Mouse (Mus musculus): ENCODE results near the gene Ogfrl1. TPM values are rescaled to one million over a fixed set of nuclear protein-coding genes. Genes with fewer than 3 reads are reported as not detected.

Ogfrl1 gene
- 12.9 and 13.8 TPM in 2 replicates for polyA plus RNA-seq (2014; fragmentation: Nextera tagmentation; extraction: Ambion mirVana)

GRCm38 (mm10) chr1:23397623-23398022 lies at the start of gene Ogfrl1:
Gene Ogfrl1 (minus strand): TSS chr1:23397772.
- Histone ChIP-seq H3K36me3 (ENCODE audit: control insufficient read depth, insufficient read depth, low read length) (no peaks in the 10 kb centered on the region), H3K27ac (replicated peaks; ENCODE audit: low read depth, low read length) (no peak within 1 kb of the TSS)
- 82% methylated on average over 4 of the region's 4 CpGs for WGBS

GRCm38 (mm10) chr1:23445736-23446424 lies 48.3 kb upstream of the Ogfrl1 start:
- no peaks in the 10 kb centered on the region for H3K9me3 ChIP-seq (ENCODE audit: control insufficient read depth, low read length)
- H3K4me2 ChIP-seq (ENCODE audit: low read depth, low read length) = no peak overlapping the region
- H3K4me3 ChIP-seq (ENCODE audit: low read depth, low read length) = no peak overlapping the region
- DNase-seq (ENCODE audit: low spot score) = no peak
- no peaks in the 10 kb centered on the region for H3K36me3 ChIP-seq (ENCODE audit: control insufficient read depth, insufficient read depth, low read length)
- no peaks in the 10 kb centered on the region for H3K27me3 ChIP-seq (replicated peaks; ENCODE audit: control insufficient read depth, insufficient read depth, low read length)
- no peaks in the 10 kb centered on the region for H3K4me1 ChIP-seq (ENCODE audit: control insufficient read depth, insufficient read depth, low read length)
- WGBS = 83% methylated on average over 5 of the region's 5 CpGs
- ATAC-seq (ENCODE audit: low read depth) = no peak
- H3K27ac ChIP-seq (replicated peaks; ENCODE audit: low read depth, low read length) = no peak overlapping the region
- H3K9ac ChIP-seq (ENCODE audit: low read depth, low read length) = no peak overlapping the region

More at GRCm38 (mm10) chr1:23397623-23398022, at the start of gene Ogfrl1:
- Histone ChIP-seq H3K4me2 (ENCODE audit: low read depth, low read length) (no peak within 1 kb of the TSS), H3K4me1 (ENCODE audit: control insufficient read depth, insufficient read depth, low read length) (no peaks in the 10 kb centered on the region), H3K27me3 (replicated peaks; ENCODE audit: control insufficient read depth, insufficient read depth, low read length) (no peaks in the 10 kb centered on the region), H3K4me3 (ENCODE audit: low read depth, low read length) (no peak within 1 kb of the TSS), H3K9me3 (ENCODE audit: control insufficient read depth, low read length) (no peaks in the 10 kb centered on the region), H3K9ac (ENCODE audit: low read depth, low read length) (no peak within 1 kb of the TSS)
- ATAC-seq (ENCODE audit: low read depth) = no peak
- DNase-seq (ENCODE audit: low spot score) = no peak

GRCm38 (mm10) chr1:23433612-23434011 lies 36.0 kb upstream of the Ogfrl1 start:
- Histone ChIP-seq H3K9ac (ENCODE audit: low read depth, low read length) (no peak overlapping the region), H3K27me3 (replicated peaks; ENCODE audit: control insufficient read depth, insufficient read depth, low read length) (no peaks in the 10 kb centered on the region), H3K4me2 (ENCODE audit: low read depth, low read length) (no peak overlapping the region), H3K4me1 (ENCODE audit: control insufficient read depth, insufficient read depth, low read length) (no peaks in the 10 kb centered on the region), H3K27ac (replicated peaks; ENCODE audit: low read depth, low read length) (no peak overlapping the region), H3K36me3 (ENCODE audit: control insufficient read depth, insufficient read depth, low read length) (no peaks in the 10 kb centered on the region), H3K9me3 (ENCODE audit: control insufficient read depth, low read length) (no peaks in the 10 kb centered on the region), H3K4me3 (ENCODE audit: low read depth, low read length) (no peak overlapping the region)
- WGBS = 73% methylated on average over 3 of the region's 3 CpGs
- DNase-seq (ENCODE audit: low spot score) (no peak), ATAC-seq (ENCODE audit: low read depth) (no peak)

GRCm38 (mm10) chr1:23426447-23426846 lies 28.9 kb upstream of the Ogfrl1 start:
- Histone ChIP-seq H3K4me1 (ENCODE audit: control insufficient read depth, insufficient read depth, low read length) (no peaks in the 10 kb centered on the region), H3K36me3 (ENCODE audit: control insufficient read depth, insufficient read depth, low read length) (no peaks in the 10 kb centered on the region), H3K9ac (ENCODE audit: low read depth, low read length) (no peak overlapping the region), H3K27me3 (replicated peaks; ENCODE audit: control insufficient read depth, insufficient read depth, low read length) (no peaks in the 10 kb centered on the region), H3K4me2 (ENCODE audit: low read depth, low read length) (no peak overlapping the region), H3K4me3 (ENCODE audit: low read depth, low read length) (no peak overlapping the region), H3K9me3 (ENCODE audit: control insufficient read depth, low read length) (no peaks in the 10 kb centered on the region), H3K27ac (replicated peaks; ENCODE audit: low read depth, low read length) (no peak overlapping the region)
- 74% methylated on average over 2 of the region's 2 CpGs for WGBS
- DNase-seq (ENCODE audit: low spot score) (no peak), ATAC-seq (ENCODE audit: low read depth) (no peak)

DNA sequence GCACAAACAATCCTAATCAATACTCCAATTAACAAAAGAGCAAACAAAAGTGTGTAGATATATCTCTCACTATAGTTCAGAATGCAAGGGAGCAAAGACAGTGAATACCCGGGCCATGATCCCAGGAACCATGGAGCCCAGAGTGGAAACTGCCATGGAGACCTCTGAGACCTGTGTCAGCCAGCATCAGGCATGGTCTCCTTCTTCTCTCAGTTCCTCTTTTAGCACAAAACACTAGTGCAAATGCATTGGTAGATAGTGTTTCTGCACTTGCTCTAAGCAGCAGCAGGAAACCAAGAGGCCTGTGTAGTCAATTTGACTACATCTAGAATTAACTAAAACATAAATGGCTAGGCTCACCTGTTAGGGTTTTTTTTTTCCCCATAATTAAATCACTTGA lies 21.4 kb upstream of the Ogfrl1 start:
- Histone ChIP-seq H3K9me3 (ENCODE audit: control insufficient read depth, low read length) (no peaks in the 10 kb centered on the region), H3K4me1 (ENCODE audit: control insufficient read depth, insufficient read depth, low read length) (no peaks in the 10 kb centered on the region), H3K9ac (ENCODE audit: low read depth, low read length) (no peak overlapping the region), H3K4me3 (ENCODE audit: low read depth, low read length) (no peak overlapping the region), H3K4me2 (ENCODE audit: low read depth, low read length) (no peak overlapping the region), H3K27me3 (replicated peaks; ENCODE audit: control insufficient read depth, insufficient read depth, low read length) (no peaks in the 10 kb centered on the region), H3K27ac (replicated peaks; ENCODE audit: low read depth, low read length) (no peak overlapping the region), H3K36me3 (ENCODE audit: control insufficient read depth, insufficient read depth, low read length) (no peaks in the 10 kb centered on the region)
- ATAC-seq (ENCODE audit: low read depth) (no peak), DNase-seq (ENCODE audit: low spot score) (no peak)
- WGBS = 88% methylated on average over 1 of the region's 1 CpGs

DNA sequence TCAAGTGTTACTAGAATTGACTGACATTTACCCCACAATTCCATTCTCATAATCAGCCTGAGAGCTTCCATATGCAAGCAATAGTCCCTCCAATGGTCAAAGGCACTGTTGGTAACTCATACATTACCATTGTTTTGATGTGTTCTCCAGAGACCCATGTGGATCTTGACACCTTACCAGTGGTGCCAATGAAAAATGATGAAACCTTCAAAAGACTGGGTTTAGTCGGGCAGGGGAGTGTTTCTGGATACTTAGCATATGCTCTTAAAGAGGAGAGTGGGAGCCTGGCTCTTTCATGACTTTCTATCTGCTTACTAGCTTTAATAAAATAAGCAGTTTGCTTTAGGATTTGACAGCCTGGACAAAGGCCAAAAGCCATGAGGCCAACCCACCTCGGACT lies 20.5 kb upstream of the Ogfrl1 start:
- ATAC-seq (ENCODE audit: low read depth) (no peak), DNase-seq (ENCODE audit: low spot score) (no peak)
- H3K9ac ChIP-seq (ENCODE audit: low read depth, low read length) = no peak overlapping the region
- no peaks in the 10 kb centered on the region for H3K4me1 ChIP-seq (ENCODE audit: control insufficient read depth, insufficient read depth, low read length)
- H3K9me3 ChIP-seq (ENCODE audit: control insufficient read depth, low read length) = no peaks in the 10 kb centered on the region
- H3K4me2 ChIP-seq (ENCODE audit: low read depth, low read length) = no peak overlapping the region
- WGBS = 67% methylated on average over 2 of the region's 2 CpGs
- no peak overlapping the region for H3K27ac ChIP-seq (replicated peaks; ENCODE audit: low read depth, low read length)
- H3K36me3 ChIP-seq (ENCODE audit: control insufficient read depth, insufficient read depth, low read length) = no peaks in the 10 kb centered on the region
- no peaks in the 10 kb centered on the region for H3K27me3 ChIP-seq (replicated peaks; ENCODE audit: control insufficient read depth, insufficient read depth, low read length)
- H3K4me3 ChIP-seq (ENCODE audit: low read depth, low read length) = no peak overlapping the region

DNA sequence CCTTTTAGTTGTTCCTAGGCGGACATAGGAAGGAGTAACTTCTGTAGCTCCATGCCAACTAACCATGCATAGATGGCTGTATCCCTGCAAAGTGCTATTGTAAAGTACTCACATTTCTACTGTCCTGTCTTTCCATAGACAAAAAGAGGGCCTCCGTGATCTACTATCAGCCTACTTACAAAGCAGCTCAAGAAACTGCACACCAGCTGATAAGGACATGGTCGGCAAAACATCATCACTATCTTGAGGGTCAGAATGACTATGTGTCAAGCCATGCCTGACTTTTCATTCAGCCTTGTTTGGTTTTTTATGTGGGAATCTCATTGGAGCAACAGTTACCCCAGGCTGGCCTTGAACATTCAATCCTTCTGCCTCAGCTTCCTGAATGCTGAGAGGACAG lies 20.0 kb upstream of the Ogfrl1 start:
- Histone ChIP-seq H3K4me1 (ENCODE audit: control insufficient read depth, insufficient read depth, low read length) (no peaks in the 10 kb centered on the region), H3K9me3 (ENCODE audit: control insufficient read depth, low read length) (no peaks in the 10 kb centered on the region), H3K4me2 (ENCODE audit: low read depth, low read length) (no peak overlapping the region), H3K36me3 (ENCODE audit: control insufficient read depth, insufficient read depth, low read length) (no peaks in the 10 kb centered on the region), H3K9ac (ENCODE audit: low read depth, low read length) (no peak overlapping the region), H3K4me3 (ENCODE audit: low read depth, low read length) (no peak overlapping the region), H3K27me3 (replicated peaks; ENCODE audit: control insufficient read depth, insufficient read depth, low read length) (no peaks in the 10 kb centered on the region), H3K27ac (replicated peaks; ENCODE audit: low read depth, low read length) (no peak overlapping the region)
- ATAC-seq (ENCODE audit: low read depth) (no peak), DNase-seq (ENCODE audit: low spot score) (no peak)
- WGBS = 95% methylated on average over 3 of the region's 3 CpGs

GRCm38 (mm10) chr1:23411533-23411932 lies 14.0 kb upstream of the Ogfrl1 start:
- WGBS = 89% methylated on average over 5 of the region's 5 CpGs
- Histone ChIP-seq H3K27me3 (replicated peaks; ENCODE audit: control insufficient read depth, insufficient read depth, low read length) (no peaks in the 10 kb centered on the region), H3K27ac (replicated peaks; ENCODE audit: low read depth, low read length) (no peak overlapping the region), H3K36me3 (ENCODE audit: control insufficient read depth, insufficient read depth, low read length) (no peaks in the 10 kb centered on the region), H3K9ac (ENCODE audit: low read depth, low read length) (no peak overlapping the region), H3K9me3 (ENCODE audit: control insufficient read depth, low read length) (no peaks in the 10 kb centered on the region), H3K4me1 (ENCODE audit: control insufficient read depth, insufficient read depth, low read length) (no peaks in the 10 kb centered on the region), H3K4me3 (ENCODE audit: low read depth, low read length) (no peak overlapping the region), H3K4me2 (ENCODE audit: low read depth, low read length) (no peak overlapping the region)
- no peak for ATAC-seq (ENCODE audit: low read depth)
- DNase-seq (ENCODE audit: low spot score) = no peak

DNA sequence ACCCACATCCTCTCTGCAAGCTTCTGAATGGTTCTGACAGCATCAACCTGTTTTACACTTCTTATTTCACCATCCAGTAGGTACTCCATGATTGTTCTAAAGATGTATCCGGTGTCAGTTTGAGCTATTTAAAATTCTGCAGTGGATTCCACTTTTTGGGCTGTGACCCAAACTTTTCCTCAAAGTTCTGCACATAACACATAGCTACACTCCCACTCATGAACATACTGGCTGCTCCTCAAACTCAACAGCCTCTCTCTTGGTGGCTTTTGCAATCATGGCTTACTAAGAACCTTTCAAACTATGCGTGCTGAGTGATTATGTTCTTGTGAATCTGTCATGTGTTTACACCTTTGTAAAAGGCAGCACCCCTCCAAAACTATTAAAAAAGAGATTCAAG lies 12.4 kb upstream of the Ogfrl1 start:
- H3K4me2 ChIP-seq (ENCODE audit: low read depth, low read length) = no peak overlapping the region
- H3K4me3 ChIP-seq (ENCODE audit: low read depth, low read length) = no peak overlapping the region
- ATAC-seq (ENCODE audit: low read depth) (no peak), DNase-seq (ENCODE audit: low spot score) (no peak)
- no peaks in the 10 kb centered on the region for H3K36me3 ChIP-seq (ENCODE audit: control insufficient read depth, insufficient read depth, low read length)
- H3K27me3 ChIP-seq (replicated peaks; ENCODE audit: control insufficient read depth, insufficient read depth, low read length) = no peaks in the 10 kb centered on the region
- no peaks in the 10 kb centered on the region for H3K4me1 ChIP-seq (ENCODE audit: control insufficient read depth, insufficient read depth, low read length)
- no peak overlapping the region for H3K27ac ChIP-seq (replicated peaks; ENCODE audit: low read depth, low read length)
- no peaks in the 10 kb centered on the region for H3K9me3 ChIP-seq (ENCODE audit: control insufficient read depth, low read length)
- no peak overlapping the region for H3K9ac ChIP-seq (ENCODE audit: low read depth, low read length)
- 81% methylated on average over 2 of the region's 2 CpGs for WGBS

Data from embryonic facial prominence, embryonic 14.5 days (tissue).